Mouse (Mus musculus) C2C12 (cell line): ENCODE measurements around the gene Agr3.

Experiments used
- CEBPB ChIP-seq: IDR thresholded peaks from one replicate; pipeline ENCODE4 v1.6.1; 2011; ENCODE audit warnings: low read depth, mild to moderate bottlenecking, control low read depth, moderate library complexity
- CTCF ChIP-seq: IDR thresholded peaks from one replicate; pipeline ENCODE4 v1.5.1; 2011; ENCODE audit not compliant: control insufficient read depth, insufficient read depth, insufficient read length
- MAX ChIP-seq: IDR thresholded peaks from one replicate; pipeline ENCODE4 v1.6.1; 2011; ENCODE audit warnings: mild to moderate bottlenecking, control low read depth
- MYOD1 ChIP-seq: IDR thresholded peaks from one replicate; pipeline ENCODE4 v1.6.1; 2011; ENCODE audit warnings: low read depth; ENCODE audit not compliant: control insufficient read depth, insufficient read length
- MYOG ChIP-seq: IDR thresholded peaks from one replicate; pipeline ENCODE4 v1.6.1; 2011; ENCODE audit not compliant: control insufficient read depth, insufficient read length; ENCODE audit errors: extremely low read depth
- USF1 ChIP-seq: IDR thresholded peaks from one replicate; pipeline ENCODE4 v1.6.1; 2011; ENCODE audit warnings: low read depth, mild to moderate bottlenecking, control low read depth, moderate library complexity

GRCm38 (mm10) chr12:35975898-35976297, 50.5 kb downstream of the Agr3 start:
- no peak for TF ChIP-seq CTCF
- no peak for TF ChIP-seq USF1
- TF ChIP-seq CEBPB = no peak
- no peak for TF ChIP-seq MAX
- no peak for TF ChIP-seq MYOG
- TF ChIP-seq MYOD1 = no peak
